Comparison of ENCODE assay signal across 8 mouse cellular contexts in the genomic region with DNA sequence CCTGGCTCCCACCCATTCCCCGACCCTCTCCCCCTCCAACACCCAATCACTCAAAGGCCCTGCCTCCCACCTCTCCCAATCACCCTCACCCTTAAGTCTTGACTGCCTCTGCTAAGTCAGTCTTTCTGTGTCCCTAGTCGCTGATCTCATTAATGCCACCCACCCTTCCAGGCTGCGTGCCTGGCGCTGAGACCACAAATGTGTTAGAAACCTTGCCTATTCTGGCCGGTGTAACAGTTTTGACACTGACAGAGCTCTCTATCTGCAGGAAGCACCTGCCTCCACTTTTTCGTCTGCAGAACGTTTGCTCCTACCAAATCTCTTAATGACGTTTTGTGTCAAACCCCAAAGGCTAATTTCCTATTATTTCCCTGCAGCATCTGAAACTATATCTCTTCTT. TPM values are rescaled to one million over a fixed set of nuclear protein-coding genes. Genes with fewer than 3 reads are reported as not detected.
A peak's percentile ranks its signal among the peaks of the same experiment; 100 is the strongest.
DNase-seq lines count a peak whose midpoint lies in the region; ATAC-seq and TF ChIP-seq lines count a peak whose summit lies in the region.

No protein-coding gene starts in this region.

- H3K4me3 ChIP-seq in lung, embryonic 15.5 days, result peak overlapping the region; percentile 92
- peak overlapping the region; percentile 71 for H3K4me3 ChIP-seq in embryonic facial prominence, embryonic 13.5 days
- peak overlapping the region; percentile 88 for H3K4me3 ChIP-seq in limb, embryonic 11.5 days (ENCODE audit: low read depth, low read length)
- peak overlapping the region; percentile 98 for H3K4me3 ChIP-seq in small intestine, adult 2 months (ENCODE audit: low read depth, low read length)

- WGBS in lung, embryonic 15.5 days, result 5% methylated on average over 8 of the region's 8 CpGs
- 7% methylated on average over 8 of the region's 8 CpGs for WGBS in embryonic facial prominence, embryonic 13.5 days
- 9% methylated on average over 8 of the region's 8 CpGs for WGBS in limb, embryonic 11.5 days
- WGBS in small intestine, adult 2 months, result 6% methylated on average over 8 of the region's 8 CpGs

- peaks cover 44% of the 10 kb centered on the region for H3K4me1 ChIP-seq in lung, embryonic 15.5 days
- H3K4me1 ChIP-seq in embryonic facial prominence, embryonic 13.5 days, result peaks cover 34% of the 10 kb centered on the region
- peaks cover 13% of the 10 kb centered on the region for H3K4me1 ChIP-seq in limb, embryonic 11.5 days (ENCODE audit: control insufficient read depth, insufficient read depth, low read length)
- H3K4me1 ChIP-seq in small intestine, adult 2 months (ENCODE audit: control insufficient read depth, insufficient read depth, insufficient read length, low read length), result peaks cover 9% of the 10 kb centered on the region; the same call in 1 of the 2 replicates

- DNase-seq in lung, postnatal 14 days, result no peak
- DNase-seq in limb, embryonic 11.5 days (ENCODE audit: low spot score), result no peak
- DNase-seq in retina, postnatal 1 day, result no peak
- no peak for DNase-seq in right cerebral cortex, postnatal 10 days (ENCODE audit: low spot score in 2 of 2)
- DNase-seq in gastrocnemius, postnatal 25 days, result no peak

- H3K4me2 ChIP-seq in lung, embryonic 15.5 days, result peak overlapping the region; percentile 64
- H3K4me2 ChIP-seq in embryonic facial prominence, embryonic 13.5 days, result peak overlapping the region; percentile 70
- peak overlapping the region; percentile 38; the same call in 1 of the 2 replicates for H3K4me2 ChIP-seq in limb, embryonic 11.5 days (ENCODE audit: low read depth, severe bottlenecking)

- peak overlapping the region; percentile 94; the same call in 1 of the 2 replicates for H3K9ac ChIP-seq in lung, embryonic 15.5 days
- H3K9ac ChIP-seq in embryonic facial prominence, embryonic 13.5 days, result 0 out of 2 replicates have a peak overlapping the region, but pooled peaks have one; percentile 44
- H3K9ac ChIP-seq in limb, embryonic 11.5 days (ENCODE audit: low read length), result no peak overlapping the region

- 0 out of 2 replicates have a peak overlapping the region, but pooled peaks have one; percentile 56 for H3K27ac ChIP-seq in lung, embryonic 15.5 days
- peak overlapping the region; percentile 83 for H3K27ac ChIP-seq in embryonic facial prominence, embryonic 13.5 days
- H3K27ac ChIP-seq in limb, embryonic 11.5 days (replicated peaks; ENCODE audit: low read depth, low read length), result no peak overlapping the region
- H3K27ac ChIP-seq in small intestine, adult 2 months (ENCODE audit: insufficient read depth, low read depth, low read length), result no peak overlapping the region

- H3K36me3 ChIP-seq in lung, embryonic 15.5 days, result no peaks in the 10 kb centered on the region
- no peaks in the 10 kb centered on the region for H3K36me3 ChIP-seq in embryonic facial prominence, embryonic 13.5 days
- H3K36me3 ChIP-seq in limb, embryonic 11.5 days (ENCODE audit: control insufficient read depth, insufficient read depth, low read length), result no peaks in the 10 kb centered on the region; the same call in 1 of the 2 replicates
- no peaks in the 10 kb centered on the region for H3K36me3 ChIP-seq in small intestine, adult 2 months (ENCODE audit: control insufficient read depth, insufficient read depth, low read length)

- no peak for ATAC-seq in lung, embryonic 15.5 days (ENCODE audit: borderline replicate concordance, extremely low read depth, low FRiP score, low TSS enrichment)
- no peak for ATAC-seq in embryonic facial prominence, embryonic 13.5 days (ENCODE audit: insufficient number of reproducible peaks, insufficient read depth, low FRiP score, low TSS enrichment, low read depth)
- no peak for ATAC-seq in limb, embryonic 11.5 days (ENCODE audit: insufficient number of reproducible peaks, low FRiP score, low TSS enrichment, low read depth)

- no peaks in the 10 kb centered on the region for H3K27me3 ChIP-seq in lung, embryonic 15.5 days
- no peaks in the 10 kb centered on the region for H3K27me3 ChIP-seq in embryonic facial prominence, embryonic 13.5 days
- H3K27me3 ChIP-seq in limb, embryonic 11.5 days (ENCODE audit: control insufficient read depth, insufficient read depth, low read length), result no peaks in the 10 kb centered on the region
- no peaks in the 10 kb centered on the region for H3K27me3 ChIP-seq in small intestine, adult 2 months (ENCODE audit: control insufficient read depth, insufficient read depth, low read length)

- no peaks in the 10 kb centered on the region for H3K9me3 ChIP-seq in lung, embryonic 15.5 days
- no peaks in the 10 kb centered on the region for H3K9me3 ChIP-seq in embryonic facial prominence, embryonic 13.5 days
- no peaks in the 10 kb centered on the region for H3K9me3 ChIP-seq in limb, embryonic 11.5 days (ENCODE audit: control insufficient read depth, low read length)

- no peak for TF ChIP-seq POLR2A in small intestine, adult 2 months (IDR thresholded peaks at IDR 0.05; ENCODE audit: low read depth, low read length)

- 0 out of 2 replicates have a peak, but pooled peaks have one; percentile 5 for TF ChIP-seq CTCF in small intestine, adult 2 months (IDR thresholded peaks at IDR 0.05; ENCODE audit: extremely low read depth, insufficient read length, insufficient replicate concordance, low read depth, low read length)

RNA-seq across cellular contexts. Expression of a gene that starts 0.5 kb away (rescaled TPM):
- polyA plus RNA-seq in lung, embryonic 15.5 days (2015; fragmentation: Nextera tagmentation; extraction: Ambion mirVana), result 6.0 and 6.7 TPM in 2 replicates
- 7.4 and 8.1 TPM in 2 replicates for polyA plus RNA-seq in embryonic facial prominence, embryonic 13.5 days (2015; fragmentation: Nextera tagmentation; extraction: Ambion mirVana)
- polyA plus RNA-seq in limb, embryonic 11.5 days (2014; fragmentation: Nextera tagmentation; extraction: Ambion mirVana), result 7.8 and 8.7 TPM in 2 replicates
- 7.2 and 13.0 TPM in 2 replicates for polyA plus RNA-seq in small intestine, adult 2 months (2012; rRNA removed)
- total RNA-seq in gastrocnemius, postnatal 25 days (2021), result 1 to 10 TPM; 5.6 to 6.8 TPM

RNA-seq across cellular contexts. Expression of a gene that starts 39.6 kb away (rescaled TPM):
- polyA plus RNA-seq in lung, embryonic 15.5 days (2015; fragmentation: Nextera tagmentation; extraction: Ambion mirVana), result 12.3 and 16.2 TPM in 2 replicates
- 20.1 and 24.9 TPM in 2 replicates for polyA plus RNA-seq in embryonic facial prominence, embryonic 13.5 days (2015; fragmentation: Nextera tagmentation; extraction: Ambion mirVana)
- polyA plus RNA-seq in limb, embryonic 11.5 days (2014; fragmentation: Nextera tagmentation; extraction: Ambion mirVana), result 11.9 and 14.8 TPM in 2 replicates
- polyA plus RNA-seq in small intestine, adult 2 months (2012; rRNA removed), result 7.6 and 12.4 TPM in 2 replicates
- total RNA-seq in gastrocnemius, postnatal 25 days (2021), result 10 to 100 TPM; 10.5 TPM

Comparison
In these comparisons a context has a peak if more than half of its experiments do, and no peak if none do; other contexts are left out.
1. H3K27ac ChIP-seq: peak in lung, embryonic 15.5 days (single experiment) and embryonic facial prominence, embryonic 13.5 days (single experiment); none in limb, embryonic 11.5 days (single experiment) and small intestine, adult 2 months (single experiment).
2. Peak in every context shown above with its lines, with median percentiles within 50 percentile points of each other: H3K4me2 ChIP-seq and H3K4me3 ChIP-seq.